Mouse (Mus musculus): Measurements from ENCODE around the gene Xdh.

Xdh gene

DNA sequence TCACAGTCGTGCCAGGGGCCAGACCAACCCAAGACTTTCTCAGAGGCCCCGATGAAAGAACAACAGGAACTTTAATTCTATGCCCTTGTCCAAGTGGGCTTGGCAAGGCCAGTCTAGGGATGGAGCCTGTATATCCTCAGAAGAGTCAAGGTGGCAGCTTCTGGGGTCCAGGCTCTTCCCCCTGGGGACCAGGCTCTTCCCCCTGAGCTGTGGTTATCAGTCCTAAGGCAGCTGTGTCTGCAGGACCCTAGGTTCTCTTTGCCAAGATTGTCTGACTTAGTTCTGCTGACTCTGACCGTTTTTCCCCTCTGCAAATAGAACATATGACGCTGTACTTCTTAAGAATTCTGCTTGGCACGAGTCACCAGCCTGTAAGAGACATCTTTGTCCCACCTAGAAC lies 5.3 kb downstream of the Xdh start:
- ChIA-PET CTCF (no interaction called here), POLR2A (no interaction called here)

GRCm38 (mm10) chr17:73942268-73942962 lies 7.6 kb downstream of the Xdh start:
- ChIA-PET CTCF (no interaction called here), POLR2A (interaction anchor here in 1 of 4 experiments (0.6 kb wide), 1 partner anchor 21 kb away, joined by 3 read pairs; no protein-coding TSS in a partner anchor)

DNA sequence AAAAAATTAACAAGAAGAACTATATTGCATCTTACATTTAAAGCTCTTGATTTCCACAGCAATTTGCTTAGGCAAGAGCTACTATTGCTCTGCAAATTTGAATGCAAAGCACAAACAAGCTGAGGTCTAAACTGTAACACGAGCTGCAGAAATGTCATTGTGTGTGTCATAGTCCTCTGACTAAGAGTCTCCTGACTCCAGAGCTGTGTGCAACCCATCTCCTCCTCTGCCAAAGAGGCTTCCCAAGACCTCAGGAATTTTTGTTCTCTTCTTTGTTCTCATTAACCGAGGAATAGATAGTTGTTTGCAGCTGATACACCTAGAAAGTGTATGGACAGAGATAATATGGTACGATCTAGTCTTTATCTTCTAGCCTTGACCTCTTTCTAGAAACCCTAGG lies 8.2 kb downstream of the Xdh start:
- ChIA-PET CTCF (no interaction called here), POLR2A (interaction anchor here in 1 of 4 experiments (0.6 kb wide), 1 partner anchor 21 kb away, joined by 3 read pairs; no protein-coding TSS in a partner anchor)

- CTCF ChIA-PET = no interaction called here
- POLR2A ChIA-PET = no interaction called here
Measured at GRCm38 (mm10) chr17:73937073-73937472, 12.9 kb downstream of the Xdh start.

DNA sequence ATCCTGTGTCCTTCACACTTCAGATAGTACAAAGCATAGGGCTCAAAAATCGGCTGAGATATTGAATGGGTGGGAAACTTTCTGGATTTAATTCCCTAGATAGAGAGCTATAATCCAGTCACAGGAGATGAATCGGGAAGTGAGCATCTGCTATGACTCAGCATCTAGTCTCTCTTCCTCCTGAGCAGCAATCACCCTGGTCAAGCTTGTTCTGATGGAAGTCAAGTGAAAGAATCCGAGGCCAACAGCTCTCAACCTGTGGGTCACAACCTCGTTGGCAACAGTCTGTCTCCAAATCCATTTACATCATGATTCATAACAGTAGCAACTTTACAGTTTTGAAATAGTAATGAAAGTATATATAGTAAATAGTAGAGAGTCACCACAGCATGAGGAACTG lies 14.8 kb downstream of the Xdh start:
- POLR2A ChIA-PET = no interaction called here
- CTCF ChIA-PET = interaction anchor here in 1 of 4 experiments (0.6 kb wide), 1 partner anchor 948 kb away, joined by 5 read pairs; no protein-coding TSS in a partner anchor

GRCm38 (mm10) chr17:73934281-73934680 lies 15.7 kb downstream of the Xdh start:
- ChIA-PET CTCF (no interaction called here), POLR2A (no interaction called here)

DNA sequence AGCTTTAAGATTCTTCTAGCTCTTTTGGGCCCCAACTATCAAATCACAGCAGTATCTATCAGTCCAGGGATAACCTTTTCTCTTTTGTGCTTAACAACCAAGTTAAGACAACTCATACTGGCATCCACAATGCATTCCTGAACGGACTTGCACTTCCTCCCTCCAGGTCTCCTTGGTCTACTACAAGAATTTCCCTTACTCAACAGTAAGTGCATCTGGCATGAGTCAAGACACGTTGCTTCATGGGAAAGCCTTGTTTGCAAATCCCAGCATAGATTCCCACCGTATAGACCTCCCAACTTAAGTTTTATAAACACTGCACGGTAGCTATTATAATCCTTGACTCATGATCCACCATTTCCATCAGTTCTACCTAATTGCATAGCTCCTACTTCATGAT lies 16.4 kb downstream of the Xdh start:
- CTCF ChIA-PET = interaction anchor here in 1 of 4 experiments (0.6 kb wide), 1 partner anchor 23 kb away, joined by 3 read pairs; no protein-coding TSS in a partner anchor
- POLR2A ChIA-PET = no interaction called here

DNA sequence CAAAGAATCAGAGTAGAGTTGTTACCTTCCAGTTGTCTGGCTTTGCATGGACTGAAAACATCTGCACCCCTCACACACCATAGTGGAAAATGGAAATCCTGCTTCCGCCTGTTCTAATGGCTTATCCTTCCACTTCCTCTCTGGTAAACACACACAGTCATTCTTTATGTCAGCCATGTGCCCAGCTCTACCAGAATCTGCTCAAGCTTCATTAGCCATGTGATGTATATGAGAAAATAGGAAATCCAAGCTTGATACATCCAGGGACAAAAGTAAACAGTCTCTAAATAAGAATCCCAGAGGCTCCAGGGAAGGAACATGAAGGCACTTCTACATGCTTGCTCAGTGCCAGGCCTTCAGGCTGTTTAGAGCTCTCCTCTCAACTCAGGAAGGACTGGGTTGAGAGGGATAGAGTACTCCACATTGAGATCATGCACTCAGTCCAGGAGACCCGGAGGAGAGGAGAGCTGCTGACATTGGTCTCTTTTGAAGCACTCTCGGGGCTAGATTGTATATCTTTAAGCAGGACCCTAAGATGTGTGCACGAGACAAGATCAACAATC lies 17.4 kb downstream of the Xdh start:
- POLR2A ChIA-PET = no interaction called here
- CTCF ChIA-PET = no interaction called here

- ChIA-PET POLR2A (no interaction called here), CTCF (no interaction called here)
Measured at GRCm38 (mm10) chr17:73919520-73919919, 30.5 kb downstream of the Xdh start.

- ChIA-PET CTCF (no interaction called here), POLR2A (no interaction called here)
Measured at GRCm38 (mm10) chr17:73918944-73919381, 31.0 kb downstream of the Xdh start.

DNA sequence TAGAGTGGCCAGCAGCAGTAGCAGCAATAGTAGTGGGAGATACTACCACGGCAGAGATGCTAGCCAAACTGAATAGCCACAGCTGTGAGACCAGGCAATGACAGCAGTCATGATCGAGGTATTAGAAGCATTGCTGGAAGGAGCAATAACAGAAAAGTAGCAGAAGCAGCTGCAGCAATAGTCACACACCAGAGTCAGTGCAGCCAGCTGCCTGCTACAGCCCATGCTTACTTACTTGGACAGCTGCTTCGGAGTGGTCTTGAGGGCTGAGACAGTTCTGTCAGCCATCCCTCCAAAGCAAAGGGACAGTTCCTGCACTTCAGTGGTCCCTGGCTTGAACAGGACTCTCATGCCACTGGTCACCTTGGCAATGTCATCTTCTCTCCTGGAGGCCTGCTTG lies 31.9 kb downstream of the Xdh start:
- POLR2A ChIA-PET = no interaction called here
- CTCF ChIA-PET = no interaction called here

DNA sequence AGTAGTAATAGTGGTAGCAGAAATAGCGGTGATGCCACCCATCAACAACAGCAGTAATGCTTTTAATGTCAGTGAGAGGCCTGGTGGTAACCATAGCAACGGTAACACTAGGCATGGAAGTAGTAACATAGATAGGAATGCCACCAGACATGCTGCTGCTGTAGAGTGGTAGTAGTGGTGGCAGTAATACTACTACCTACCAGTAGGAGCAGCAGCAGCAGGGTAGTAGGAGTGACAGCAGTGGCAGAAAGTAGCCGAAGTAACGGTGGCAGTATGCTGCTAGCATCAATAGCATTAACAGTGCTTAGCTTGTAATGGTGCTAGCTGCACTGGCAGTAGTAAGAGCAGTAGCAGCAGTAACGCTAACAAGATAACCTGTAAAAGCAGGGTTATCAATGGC lies 32.3 kb downstream of the Xdh start:
- ChIA-PET CTCF (no interaction called here), POLR2A (no interaction called here)

DNA sequence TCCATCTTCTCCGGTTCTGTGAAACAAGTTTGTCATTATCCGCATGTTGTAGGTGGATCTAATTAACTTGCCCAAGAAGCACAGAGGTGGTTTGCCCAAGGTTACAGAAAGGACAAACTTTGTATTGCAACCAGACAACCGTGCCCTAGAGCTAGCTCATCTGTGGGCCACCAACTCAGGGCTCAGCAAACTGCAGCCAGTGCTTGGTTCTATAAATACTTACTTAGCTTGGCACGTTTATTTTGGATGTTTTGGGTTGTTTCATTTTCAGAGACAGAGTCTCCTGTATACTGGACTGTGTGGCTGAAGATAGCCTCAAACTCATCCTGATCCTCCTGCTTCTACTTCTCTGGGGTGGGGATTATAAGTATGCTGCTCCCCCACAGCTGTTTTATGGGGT lies 35.3 kb downstream of the Xdh start:
- CTCF ChIA-PET = no interaction called here

DNA sequence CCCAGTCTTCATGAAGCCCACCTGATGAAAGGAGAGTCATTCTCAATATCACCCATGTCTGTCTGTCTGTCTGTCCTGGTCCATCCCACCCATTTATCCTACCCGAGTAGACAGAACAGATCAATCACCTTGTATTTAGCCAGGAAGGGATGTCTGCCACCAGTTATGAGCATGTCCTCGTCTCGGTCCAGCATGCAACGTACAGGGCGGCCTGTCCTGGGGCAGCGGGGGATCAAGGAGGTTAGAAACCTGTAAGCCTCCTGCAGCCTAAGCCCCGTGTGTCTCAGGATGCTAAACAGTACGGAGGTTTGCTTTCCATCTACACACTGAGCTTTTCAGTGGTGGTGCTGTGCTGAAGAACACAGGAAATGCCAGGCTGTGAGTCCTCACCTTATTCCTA lies 43.9 kb downstream of the Xdh start:
- POLR2A ChIA-PET = no interaction called here
- CTCF ChIA-PET = no interaction called here

More for the DNA sequence above, 35.3 kb downstream of the Xdh start:
- POLR2A ChIA-PET = interaction anchor here in 1 of 4 experiments (0.6 kb wide), 1 partner anchor 616 kb away, joined by 3 read pairs; no protein-coding TSS in a partner anchor

DNA sequence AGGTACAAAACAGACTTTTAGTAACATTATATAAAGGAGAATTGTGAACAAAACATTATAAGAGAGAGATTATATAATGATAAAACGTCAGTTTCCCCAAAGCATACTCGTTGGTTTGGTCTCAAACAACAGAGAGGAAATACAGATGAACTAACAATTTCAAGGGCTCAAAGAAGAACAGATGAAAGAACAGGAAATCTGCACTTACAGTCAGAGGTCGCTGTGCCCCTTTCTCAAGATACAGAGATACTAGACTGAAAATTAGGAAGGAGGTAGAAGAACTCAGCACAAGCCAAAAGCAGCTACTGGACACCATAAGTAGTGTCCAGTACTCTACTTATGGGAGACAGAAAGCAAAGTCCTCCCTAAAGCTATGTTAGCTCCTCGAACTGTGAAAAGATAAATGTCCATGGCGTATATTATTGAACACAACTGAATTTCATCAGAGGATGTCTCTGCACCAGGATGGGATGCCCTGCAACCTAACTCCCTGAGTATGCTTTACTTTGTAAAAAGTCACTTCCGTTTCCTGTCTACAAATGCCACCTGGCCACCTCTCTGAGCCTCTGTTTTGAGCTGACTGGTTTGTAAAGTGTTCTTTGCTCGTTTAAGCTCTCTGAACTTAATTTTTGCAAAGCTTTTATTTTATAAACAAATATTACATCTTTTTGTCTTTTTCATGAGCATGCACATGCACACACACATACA lies 44.8 kb downstream of the Xdh start:
- POLR2A ChIA-PET = interaction anchor here in 1 of 4 experiments (0.6 kb wide), 1 partner anchor 752 kb away, joined by 4 read pairs; no protein-coding TSS in a partner anchor
- CTCF ChIA-PET = no interaction called here

DNA sequence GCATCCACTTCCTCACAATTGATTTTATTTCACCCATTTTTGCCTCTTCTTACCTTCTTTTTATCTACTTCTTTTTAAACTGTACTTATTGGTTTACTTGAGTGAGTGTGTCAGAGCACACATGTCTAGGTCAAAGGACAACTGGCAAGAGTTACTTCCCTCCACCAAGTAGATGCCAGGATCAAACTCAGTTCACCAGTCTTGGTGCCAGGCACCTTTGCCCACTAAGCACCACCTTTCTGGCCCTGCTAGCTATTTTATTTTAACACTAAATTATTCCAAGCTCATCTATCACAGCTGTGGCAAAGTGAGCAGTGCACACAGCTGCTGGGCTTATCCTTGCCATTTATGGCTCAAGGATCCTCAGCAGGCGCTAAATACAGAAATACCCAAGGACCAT lies 46.9 kb downstream of the Xdh start:
- POLR2A ChIA-PET = no interaction called here
- CTCF ChIA-PET = no interaction called here

DNA sequence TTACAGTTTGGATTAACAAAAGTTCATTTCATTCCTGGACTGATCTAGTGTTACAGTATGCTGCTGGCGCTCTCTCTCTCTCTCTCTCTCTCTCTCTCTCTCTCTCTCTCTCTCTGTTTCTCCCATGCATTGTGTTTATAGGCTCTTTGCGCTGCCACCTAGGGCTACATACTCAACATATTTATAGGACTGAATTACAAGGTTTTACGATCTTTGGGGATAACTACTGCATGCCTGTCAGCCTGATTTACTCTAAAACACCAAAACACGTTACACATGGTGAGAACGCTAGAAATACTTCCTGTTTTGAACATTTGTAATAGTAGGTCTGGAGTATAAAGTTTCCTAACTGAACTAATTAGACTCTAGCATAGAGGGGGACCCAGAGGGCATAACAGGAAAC lies 47.8 kb downstream of the Xdh start:
- CTCF ChIA-PET = no interaction called here
- POLR2A ChIA-PET = no interaction called here

GRCm38 (mm10) chr17:73894399-73894798 lies 55.6 kb downstream of the Xdh start:
- CTCF ChIA-PET = no interaction called here
- POLR2A ChIA-PET = no interaction called here

GRCm38 (mm10) chr17:73893822-73894221 lies 56.2 kb downstream of the Xdh start:
- CTCF ChIA-PET = no interaction called here
- POLR2A ChIA-PET = no interaction called here

DNA sequence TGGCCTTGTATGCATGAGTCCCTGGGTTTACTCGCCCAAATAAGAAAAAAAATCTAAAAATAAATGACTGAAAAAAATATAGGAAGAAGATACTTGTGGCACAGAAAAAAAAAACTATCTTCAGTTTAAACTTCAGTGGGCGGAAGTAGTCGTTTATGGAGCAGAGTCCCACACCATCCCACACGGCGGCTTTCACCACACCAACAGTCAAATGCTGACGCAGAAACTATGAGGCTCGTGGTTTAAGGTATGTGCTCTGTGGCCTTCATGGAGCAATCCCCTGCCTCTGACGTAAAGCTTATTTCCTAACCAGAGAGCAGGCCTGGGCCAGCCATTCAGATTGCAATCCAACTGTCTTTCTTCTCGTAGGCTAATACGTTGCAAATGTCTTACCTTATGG lies 56.8 kb downstream of the Xdh start:
- POLR2A ChIA-PET = interaction anchor here in 1 of 4 experiments (0.5 kb wide), 1 partner anchor 9 kb away, joined by 3 read pairs; no protein-coding TSS in a partner anchor

GRCm38 (mm10) chr17:73891590-73891989 lies 58.4 kb downstream of the Xdh start:
- ChIA-PET POLR2A (no interaction called here), CTCF (interaction anchor here in 3 of 4 experiments (0.6 to 1.6 kb wide), 5 partner anchors 10 to 286 kb away, joined by 3 to 5 read pairs (median 3); no protein-coding TSS in a partner anchor)

More for the DNA sequence above, 56.8 kb downstream of the Xdh start:
- CTCF ChIA-PET = no interaction called here

Data from embryonic stem cell, embryonic (primary cell).